Mouse (Mus musculus): ENCODE measurements around the gene Slc9a5. TPM values are rescaled to one million over a fixed set of nuclear protein-coding genes. Genes with fewer than 3 reads are reported as not detected.

Gene Slc9a5
- polyA plus RNA-seq, 1 experiment from 2014 or later: 2.9 TPM

DNA sequence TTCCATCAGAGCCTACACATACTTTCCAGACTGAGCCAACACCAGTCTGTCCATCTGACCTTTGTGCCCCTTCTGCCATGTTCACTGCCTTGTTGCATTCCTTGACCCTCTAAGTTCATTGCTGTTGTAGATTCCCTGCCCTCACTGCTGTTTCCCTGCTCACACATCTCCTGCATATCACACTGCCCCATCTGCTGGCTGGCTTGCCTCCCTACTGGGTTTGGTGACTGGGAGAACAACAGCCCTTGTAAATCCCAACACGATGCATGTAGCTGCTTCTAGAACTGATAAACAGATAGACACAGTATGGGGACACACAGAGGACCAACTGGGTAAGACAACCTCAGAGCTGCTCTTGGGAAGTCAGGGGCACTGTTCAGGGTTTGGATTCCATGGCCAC, 36.9 kb upstream of the Slc9a5 start:
- no peak for ATAC-seq (replicated peaks; ENCODE audit: low FRiP score)
- no peaks in the 10 kb centered on the region for H3K9me3 ChIP-seq (replicated peaks)

DNA sequence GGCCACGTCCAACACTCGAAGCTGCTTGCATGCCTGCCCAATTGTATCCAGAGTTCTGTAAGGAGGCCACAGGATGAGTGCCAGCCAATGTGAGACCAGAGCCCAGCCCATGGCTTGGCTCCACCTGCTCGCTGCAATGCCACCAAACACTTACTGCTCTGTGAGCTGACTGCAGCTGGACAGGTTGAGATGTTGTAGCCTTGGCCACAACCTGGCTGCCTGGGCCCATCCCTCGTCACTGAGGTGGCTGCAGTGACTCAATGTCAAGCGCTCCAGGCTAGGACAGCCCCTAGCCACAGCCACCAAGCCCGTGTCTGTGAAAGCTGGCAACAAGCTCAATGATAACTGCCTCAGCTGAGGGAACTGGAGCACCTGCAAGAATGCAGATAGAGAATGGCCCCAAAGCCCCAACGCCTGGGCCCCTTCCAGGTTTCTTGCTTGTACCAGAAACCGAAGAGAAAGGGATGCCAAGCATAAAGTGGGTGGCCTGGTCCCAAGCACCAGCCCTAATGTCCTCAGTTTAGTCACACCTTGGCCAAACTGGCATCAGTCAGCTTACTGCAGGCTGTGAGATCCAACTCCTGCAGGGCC, 35.7 kb upstream of the Slc9a5 start:
- H3K9ac ChIP-seq: no peak overlapping the region
- H3K4me3 ChIP-seq (replicated peaks): no peak overlapping the region
- H3K27me3 ChIP-seq: no peaks in the 10 kb centered on the region
- no peaks in the 10 kb centered on the region for H3K9me3 ChIP-seq (replicated peaks)
- WGBS: 90% methylated on average over 8 of the region's 8 CpGs
- peaks cover 92% of the 10 kb centered on the region for H3K36me3 ChIP-seq
- no peak for ATAC-seq (replicated peaks; ENCODE audit: low FRiP score)
- H3K4me2 ChIP-seq: no peak overlapping the region
- H3K4me1 ChIP-seq: no peaks in the 10 kb centered on the region
- H3K27ac ChIP-seq: no peak overlapping the region

More for the DNA sequence above, 36.9 kb upstream of the Slc9a5 start:
- H3K4me1 ChIP-seq: no peaks in the 10 kb centered on the region
- H3K4me2 ChIP-seq: no peak overlapping the region
- H3K9ac ChIP-seq: no peak overlapping the region
- H3K36me3 ChIP-seq: peaks cover 91% of the 10 kb centered on the region
- no peaks in the 10 kb centered on the region for H3K27me3 ChIP-seq
- H3K27ac ChIP-seq: no peak overlapping the region
- 93% methylated on average over 1 of the region's 1 CpGs for WGBS
- no peak overlapping the region for H3K4me3 ChIP-seq (replicated peaks)

GRCm38 (mm10) chr8:105313622-105314402, 34.8 kb upstream of the Slc9a5 start:
- Histone ChIP-seq H3K9ac (no peak overlapping the region), H3K27ac (no peak overlapping the region), H3K36me3 (peaks cover 92% of the 10 kb centered on the region), H3K9me3 (replicated peaks) (no peaks in the 10 kb centered on the region), H3K4me3 (replicated peaks) (no peak overlapping the region), H3K4me2 (no peak overlapping the region), H3K4me1 (no peaks in the 10 kb centered on the region), H3K27me3 (no peaks in the 10 kb centered on the region)
- ATAC-seq (replicated peaks; ENCODE audit: low FRiP score): no peak
- WGBS: 82% methylated on average over 9 of the region's 9 CpGs

- Histone ChIP-seq H3K4me1 (no peaks in the 10 kb centered on the region), H3K27ac (no peak overlapping the region), H3K27me3 (no peaks in the 10 kb centered on the region), H3K9me3 (replicated peaks) (no peaks in the 10 kb centered on the region), H3K4me3 (replicated peaks) (no peak overlapping the region), H3K4me2 (no peak overlapping the region), H3K36me3 (peaks cover 93% of the 10 kb centered on the region), H3K9ac (no peak overlapping the region)
- ATAC-seq (replicated peaks; ENCODE audit: low FRiP score): no peak
- WGBS: 89% methylated on average over 18 of the region's 18 CpGs
Measured at GRCm38 (mm10) chr8:105315073-105315769, 33.4 kb upstream of the Slc9a5 start.

DNA sequence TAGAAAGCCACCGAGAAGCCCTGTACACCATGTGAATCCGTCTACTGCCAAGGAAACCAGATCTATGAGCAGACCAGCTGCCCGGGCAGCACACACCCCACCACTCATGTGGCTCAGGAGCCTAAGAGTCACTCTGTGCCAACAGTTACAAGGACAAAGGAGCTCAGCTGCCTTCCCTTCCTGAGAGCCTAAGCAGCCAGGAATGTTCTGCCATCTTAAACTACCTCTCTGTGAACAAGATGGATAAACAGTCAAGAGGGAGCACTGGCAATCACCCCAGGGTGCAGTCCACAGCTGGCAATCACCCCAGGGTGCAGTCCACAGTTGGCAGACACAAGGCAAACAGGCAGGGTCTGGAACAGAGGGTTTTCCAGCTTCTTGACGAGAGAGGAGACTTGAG, 30.7 kb upstream of the Slc9a5 start:
- Histone ChIP-seq H3K36me3 (peaks cover 74% of the 10 kb centered on the region), H3K4me3 (replicated peaks) (no peak overlapping the region), H3K4me2 (no peak overlapping the region), H3K27me3 (no peaks in the 10 kb centered on the region), H3K4me1 (no peaks in the 10 kb centered on the region), H3K9me3 (replicated peaks) (no peaks in the 10 kb centered on the region), H3K9ac (no peak overlapping the region), H3K27ac (no peak overlapping the region)
- 89% methylated on average over 4 of the region's 4 CpGs for WGBS
- no peak for ATAC-seq (replicated peaks; ENCODE audit: low FRiP score)

- WGBS: 85% methylated on average over 11 of the region's 11 CpGs
- no peaks in the 10 kb centered on the region for H3K9me3 ChIP-seq (replicated peaks)
- no peak overlapping the region for H3K27ac ChIP-seq
- no peak overlapping the region for H3K4me2 ChIP-seq
- H3K27me3 ChIP-seq: no peaks in the 10 kb centered on the region
- no peak overlapping the region for H3K9ac ChIP-seq
- H3K4me3 ChIP-seq (replicated peaks): no peak overlapping the region
- peaks cover 70% of the 10 kb centered on the region for H3K36me3 ChIP-seq
- no peak for ATAC-seq (replicated peaks; ENCODE audit: low FRiP score)
- no peaks in the 10 kb centered on the region for H3K4me1 ChIP-seq
Measured at GRCm38 (mm10) chr8:105318662-105319190, 29.9 kb upstream of the Slc9a5 start.

GRCm38 (mm10) chr8:105323183-105323582, 25.5 kb upstream of the Slc9a5 start:
- Histone ChIP-seq H3K9me3 (replicated peaks) (no peaks in the 10 kb centered on the region), H3K4me1 (peaks cover 26% of the 10 kb centered on the region), H3K36me3 (peaks cover 35% of the 10 kb centered on the region), H3K4me2 (no peak overlapping the region), H3K27ac (no peak overlapping the region), H3K4me3 (replicated peaks) (no peak overlapping the region), H3K27me3 (no peaks in the 10 kb centered on the region), H3K9ac (no peak overlapping the region)
- ATAC-seq (replicated peaks; ENCODE audit: low FRiP score): no peak
- 85% methylated on average over 4 of the region's 4 CpGs for WGBS

DNA sequence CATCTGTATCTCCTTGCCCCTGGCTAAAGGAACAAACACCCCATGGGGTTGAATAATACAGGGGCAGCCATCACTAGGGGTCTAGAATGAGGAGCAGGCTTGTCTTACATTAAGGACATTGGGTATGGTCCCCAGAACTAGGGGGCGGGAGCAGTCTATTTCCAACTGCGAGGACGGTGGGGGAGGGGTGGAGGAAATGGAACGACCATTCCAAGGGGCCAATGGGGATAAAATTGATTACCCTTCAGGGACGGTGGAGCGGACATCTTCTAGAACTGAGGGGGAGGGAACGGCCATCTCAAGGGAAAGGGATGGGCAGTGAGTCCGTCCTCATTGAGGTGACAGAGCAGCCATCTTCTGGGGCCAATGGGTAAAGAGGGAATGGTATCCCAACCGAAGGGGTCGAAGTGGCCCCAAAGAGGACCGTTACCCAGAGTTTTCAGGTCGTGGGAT, 23.0 kb upstream of the Slc9a5 start:
- ATAC-seq (replicated peaks; ENCODE audit: low FRiP score): peak; percentile 34; the same call in 1 of the 2 replicates
- Histone ChIP-seq H3K27me3 (no peaks in the 10 kb centered on the region), H3K4me1 (peaks cover 27% of the 10 kb centered on the region), H3K4me3 (replicated peaks) (peak overlapping the region; percentile 87), H3K9me3 (replicated peaks) (no peaks in the 10 kb centered on the region), H3K9ac (peak overlapping the region; percentile 76), H3K27ac (peak overlapping the region; percentile 74), H3K36me3 (peaks cover 39% of the 10 kb centered on the region), H3K4me2 (peak overlapping the region; percentile 85)
- WGBS: under 1% methylated on average over 12 of the region's 12 CpGs

DNA sequence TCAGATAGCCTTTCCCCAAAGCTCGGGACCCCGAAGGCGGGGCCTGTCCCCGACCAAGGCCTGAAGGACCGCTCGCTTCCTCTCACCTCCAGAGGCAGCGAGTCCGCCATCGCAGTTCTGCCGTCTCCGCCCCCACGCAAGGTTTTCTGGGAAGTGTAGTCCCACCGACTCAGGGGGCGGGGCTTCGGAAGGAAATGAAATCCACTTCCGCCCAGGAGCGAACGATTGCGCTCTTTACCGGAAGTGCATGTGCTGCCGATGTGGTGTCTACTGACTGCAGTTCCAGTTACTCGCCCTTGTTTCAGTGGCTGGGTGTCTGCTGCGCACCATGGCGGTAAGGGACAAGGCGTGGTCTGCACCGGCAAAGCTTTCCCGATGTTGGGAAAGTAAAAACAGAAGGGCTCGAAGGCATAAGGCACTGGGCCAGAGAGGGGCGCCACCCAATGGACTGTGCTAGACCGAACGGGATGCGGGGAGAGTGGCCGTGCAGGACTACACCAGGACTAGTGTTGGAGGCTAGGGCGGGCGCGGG, 22.4 kb upstream of the Slc9a5 start, which contains the start of the genes Lrrc29 and Tmem208:
Gene Lrrc29, minus strand, starts transcription at position 138 of the 532 bp plus-strand sequence.
Gene Tmem208, plus strand, starts transcription at position 214 of the 532 bp plus-strand sequence.
- no peaks in the 10 kb centered on the region for H3K27me3 ChIP-seq
- peak within 1 kb of the TSS; percentile 76 for H3K9ac ChIP-seq
- ATAC-seq (replicated peaks; ENCODE audit: low FRiP score): peak; percentile 91
- H3K4me1 ChIP-seq: peaks cover 27% of the 10 kb centered on the region
- no peaks in the 10 kb centered on the region for H3K9me3 ChIP-seq (replicated peaks)
- H3K27ac ChIP-seq: peak within 1 kb of the TSS; percentile 94
- H3K36me3 ChIP-seq: peaks cover 45% of the 10 kb centered on the region
- WGBS: under 1% methylated on average over 36 of the region's 36 CpGs
- H3K4me3 ChIP-seq (replicated peaks): peak within 1 kb of the TSS; percentile 87
- H3K4me2 ChIP-seq: peak within 1 kb of the TSS; percentile 85

GRCm38 (mm10) chr8:105326968-105327367, 21.7 kb upstream of the Slc9a5 start:
- H3K4me3 ChIP-seq (replicated peaks): peak overlapping the region; percentile 87
- peak overlapping the region; percentile 85 for H3K4me2 ChIP-seq
- H3K27me3 ChIP-seq: no peaks in the 10 kb centered on the region
- peaks cover 27% of the 10 kb centered on the region for H3K4me1 ChIP-seq
- ATAC-seq (replicated peaks; ENCODE audit: low FRiP score): no peak
- 43% methylated on average over 6 of the region's 6 CpGs for WGBS
- H3K36me3 ChIP-seq: peaks cover 52% of the 10 kb centered on the region
- H3K9me3 ChIP-seq (replicated peaks): no peaks in the 10 kb centered on the region
- H3K9ac ChIP-seq: peak overlapping the region; percentile 76
- H3K27ac ChIP-seq: peak overlapping the region; percentile 94; the same call in 1 of the 2 replicates

- Histone ChIP-seq H3K4me1 (peaks cover 18% of the 10 kb centered on the region), H3K4me3 (replicated peaks) (no peak overlapping the region), H3K4me2 (no peak overlapping the region), H3K9me3 (replicated peaks) (no peaks in the 10 kb centered on the region), H3K36me3 (peaks cover 76% of the 10 kb centered on the region), H3K9ac (no peak overlapping the region), H3K27me3 (no peaks in the 10 kb centered on the region), H3K27ac (no peak overlapping the region)
- WGBS: 94% methylated on average over 12 of the region's 12 CpGs
- ATAC-seq (replicated peaks; ENCODE audit: low FRiP score): no peak
Measured at GRCm38 (mm10) chr8:105330325-105330724, 18.3 kb upstream of the Slc9a5 start.
